Comparison of ENCODE assay signal across 24 mouse cellular contexts in genomic region chr2:69649716-69650115, GRCm38 (mm10). TPM values are rescaled to one million over a fixed set of nuclear protein-coding genes. Genes with fewer than 3 reads are reported as not detected.
"Had no signal": no experiment of that assay in that cellular context is flagged by ENCODE, and none has a peak within 500 bp of the region (broad histone marks: within the 10 kb centered on the region; RNA-seq: fewer than 3 reads in every experiment).

No protein-coding gene starts in this region.

- H3K27ac ChIP-seq: heart, embryonic 13.5 days; heart, embryonic 15.5 days; hindbrain, embryonic 13.5 days; hindbrain, embryonic 15.5 days; hindbrain, postnatal 0 days; kidney, embryonic 15.5 days; kidney, postnatal 0 days; limb, embryonic 13.5 days; limb, embryonic 15.5 days had no signal

- DNase-seq: gastrocnemius, postnatal 14 days; gastrocnemius, postnatal 36 days; heart, adult 18-20 months; heart, postnatal 14 days; heart, postnatal 36 days; kidney, adult 11 months; kidney, adult 2 months; kidney, adult 9 months; kidney, postnatal 14 days; kidney, postnatal 36 days; layer of hippocampus, adult 9-11 months; layer of hippocampus, postnatal 36 days; left cerebral cortex, postnatal 4 days had no signal

- H3K9ac ChIP-seq: heart, embryonic 13.5 days; heart, embryonic 15.5 days; hindbrain, embryonic 13.5 days; hindbrain, embryonic 15.5 days; kidney, embryonic 15.5 days; limb, embryonic 13.5 days; limb, embryonic 15.5 days had no signal

- H3K4me3 ChIP-seq: heart, embryonic 13.5 days; heart, embryonic 15.5 days; hindbrain, embryonic 13.5 days; hindbrain, embryonic 15.5 days; kidney, embryonic 15.5 days; limb, embryonic 13.5 days; limb, embryonic 15.5 days had no signal

- ATAC-seq: hindbrain, postnatal 0 days; intestine, embryonic 16.5 days had no signal

- H3K27me3 ChIP-seq: heart, embryonic 13.5 days; heart, embryonic 15.5 days; hindbrain, embryonic 13.5 days; hindbrain, embryonic 15.5 days; kidney, embryonic 15.5 days; limb, embryonic 13.5 days; limb, embryonic 15.5 days had no signal

RNA-seq across cellular contexts. Expression of gene Klhl41, which starts 20.2 kb away (rescaled TPM):
- total RNA-seq: hematopoietic stem cell, adult 5-6 weeks; hindbrain, postnatal 0 days had no signal
